Mouse (Mus musculus): Measurements from ENCODE around the gene Zfp488. TPM values are rescaled to one million over a fixed set of nuclear protein-coding genes. Genes with fewer than 3 reads are reported as not detected.

Zfp488 gene
- polyA plus RNA-seq, 1 experiment: not detected

DNA sequence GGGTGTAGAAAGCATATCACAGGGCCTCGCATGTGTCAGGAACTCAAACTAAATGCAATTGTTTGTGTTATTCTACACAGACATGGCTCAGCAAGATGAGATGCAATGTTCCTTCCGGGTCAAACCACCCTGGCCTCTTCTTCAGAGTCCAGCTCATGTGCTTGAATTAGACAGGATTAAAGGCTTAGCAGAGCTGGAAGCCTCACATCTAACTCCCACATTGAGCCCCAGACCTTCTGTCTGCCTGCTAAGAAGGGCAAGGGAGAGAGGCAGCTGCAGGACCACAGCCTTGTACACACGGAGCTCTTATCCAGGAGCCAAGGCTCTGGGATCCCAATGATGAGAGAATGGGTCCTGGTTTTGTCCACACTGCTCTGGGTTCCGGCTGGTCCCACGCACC is 24.8 kb downstream of the Zfp488 start, which contains the start of gene Rbp3:
Gene Rbp3, plus strand, starts transcription at position 243 of the 400 bp plus-strand sequence.
- DNase-seq (ENCODE audit: low read depth, low spot score): no peak
- 80% methylated on average over 5 of the region's 5 CpGs for WGBS

DNA sequence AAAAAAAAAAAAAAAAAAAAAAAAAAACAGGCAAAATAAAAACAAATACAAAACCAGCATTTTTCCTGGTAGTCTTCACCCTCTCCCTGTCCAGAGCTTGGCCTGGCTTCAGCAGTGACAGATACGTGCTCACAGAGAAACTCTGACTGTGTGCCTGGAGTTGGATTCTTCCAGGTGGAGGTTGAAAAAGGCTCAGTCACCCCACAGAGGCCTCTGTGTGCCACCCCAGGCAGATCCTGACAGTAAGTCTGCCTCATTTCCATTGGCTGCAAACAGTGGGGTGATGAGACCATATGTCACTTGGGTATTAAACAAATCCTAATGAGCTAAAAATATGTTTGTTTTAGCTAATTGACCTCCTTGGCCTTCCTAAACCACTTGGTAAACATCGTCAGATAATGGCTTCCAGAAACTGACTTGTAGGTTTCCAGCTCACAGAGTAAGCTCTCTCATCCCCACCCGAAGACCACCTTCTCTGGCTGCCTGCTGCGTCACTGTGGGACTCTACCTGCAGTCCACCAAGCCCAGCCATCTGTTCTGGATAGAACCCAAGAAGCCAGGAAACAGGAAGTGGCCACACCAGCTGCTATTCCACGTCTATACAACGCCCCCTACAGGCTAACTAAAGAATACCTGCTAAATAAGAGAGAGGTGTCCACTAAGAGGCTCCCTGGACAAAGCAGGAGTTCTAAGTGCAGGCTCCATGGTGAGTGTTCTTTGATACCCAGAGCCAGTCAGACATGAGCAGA is 26.2 kb downstream of the Zfp488 start:
- DNase-seq (ENCODE audit: low read depth, low spot score): no peak
- 33% methylated on average over 6 of the region's 6 CpGs for WGBS

DNA sequence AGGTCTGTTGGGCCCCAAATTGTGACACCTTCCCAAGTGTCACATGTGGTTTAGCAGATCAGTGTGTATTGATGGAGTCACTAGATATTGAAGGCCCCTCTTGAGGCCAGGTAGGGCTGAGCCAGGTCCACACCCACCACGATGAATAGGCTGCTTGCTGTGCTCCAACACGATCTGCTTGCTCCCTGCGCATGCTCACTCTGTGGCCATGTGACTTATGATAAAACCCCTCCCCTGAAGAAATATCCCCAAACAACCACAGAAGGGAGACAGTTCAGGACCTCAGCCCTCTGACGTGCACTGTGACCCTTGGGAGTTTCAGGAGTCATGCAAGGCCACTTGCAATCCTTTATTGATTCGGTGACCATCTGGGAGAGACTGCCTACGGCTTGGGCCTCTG is 32.4 kb downstream of the Zfp488 start:
- DNase-seq (ENCODE audit: low read depth, low spot score): no peak
- WGBS: 65% methylated on average over 6 of the region's 6 CpGs

DNA sequence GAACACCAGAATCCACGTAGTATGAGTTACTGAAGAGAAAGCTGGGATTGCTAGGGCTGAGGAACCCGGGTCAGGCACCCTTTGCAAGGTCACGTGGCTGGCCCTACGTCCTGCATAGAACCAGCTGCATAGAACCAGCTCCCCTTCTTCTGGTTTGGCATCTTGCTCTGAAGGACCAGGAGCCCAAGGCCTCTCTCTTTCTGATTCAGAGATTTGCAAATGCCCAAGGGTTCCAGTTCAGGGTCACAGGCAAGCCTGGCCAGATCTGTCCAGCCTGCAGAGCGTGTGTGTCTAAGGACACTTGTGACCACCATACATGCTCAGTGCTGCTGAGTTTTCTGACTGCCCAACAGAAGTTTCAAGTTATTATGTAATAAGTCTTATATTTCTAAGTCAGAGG is 36.3 kb downstream of the Zfp488 start:
- WGBS: 73% methylated on average over 5 of the region's 5 CpGs
- DNase-seq (ENCODE audit: low read depth, low spot score): no peak

DNA sequence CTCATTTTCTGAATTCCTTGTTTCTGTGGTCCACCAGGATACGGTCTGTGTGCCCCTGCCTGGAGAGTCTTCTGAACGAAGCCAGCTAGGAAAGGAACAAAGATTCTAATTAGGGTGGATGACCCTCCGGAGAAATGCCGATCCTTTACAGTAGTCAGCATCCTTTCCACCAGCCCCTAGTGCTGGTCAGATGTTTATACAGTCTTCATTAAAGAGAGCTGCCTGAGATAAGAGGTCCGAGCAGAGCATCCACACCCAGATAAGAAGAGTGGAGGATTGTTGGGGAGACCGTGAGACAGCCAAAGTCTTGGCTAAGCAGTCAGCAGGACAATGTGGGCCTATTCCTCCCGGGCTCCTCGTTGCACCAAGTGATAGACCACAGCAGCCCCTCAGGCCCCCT is 37.8 kb downstream of the Zfp488 start, which contains the start of gene Gdf2:
Gene Gdf2, plus strand, starts transcription at position 301 of the 400 bp plus-strand sequence.
- no peak for DNase-seq (ENCODE audit: low read depth, low spot score)
- WGBS: 66% methylated on average over 8 of the region's 8 CpGs

DNA sequence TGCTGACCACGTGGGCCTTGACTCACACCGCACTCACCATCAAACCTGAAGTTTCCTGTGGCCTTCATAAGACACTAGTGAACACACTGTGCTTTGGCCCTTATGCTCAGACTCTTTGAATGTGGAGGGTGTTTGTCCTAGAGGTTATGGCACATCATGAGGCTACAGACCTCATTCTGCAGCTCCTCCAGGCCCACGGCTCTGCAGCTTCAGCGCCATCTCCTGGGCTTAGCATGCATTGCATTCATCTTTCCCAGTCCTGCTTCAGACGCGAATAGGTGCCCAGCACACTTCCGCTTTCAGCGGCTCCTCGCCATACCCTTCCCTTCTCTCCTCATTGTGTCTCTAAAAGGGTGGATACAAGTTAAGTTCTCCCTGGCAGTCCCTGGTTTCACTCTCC is 39.4 kb downstream of the Zfp488 start:
- no peak for DNase-seq (ENCODE audit: low read depth, low spot score)
- 28% methylated on average over 9 of the region's 9 CpGs for WGBS

DNA sequence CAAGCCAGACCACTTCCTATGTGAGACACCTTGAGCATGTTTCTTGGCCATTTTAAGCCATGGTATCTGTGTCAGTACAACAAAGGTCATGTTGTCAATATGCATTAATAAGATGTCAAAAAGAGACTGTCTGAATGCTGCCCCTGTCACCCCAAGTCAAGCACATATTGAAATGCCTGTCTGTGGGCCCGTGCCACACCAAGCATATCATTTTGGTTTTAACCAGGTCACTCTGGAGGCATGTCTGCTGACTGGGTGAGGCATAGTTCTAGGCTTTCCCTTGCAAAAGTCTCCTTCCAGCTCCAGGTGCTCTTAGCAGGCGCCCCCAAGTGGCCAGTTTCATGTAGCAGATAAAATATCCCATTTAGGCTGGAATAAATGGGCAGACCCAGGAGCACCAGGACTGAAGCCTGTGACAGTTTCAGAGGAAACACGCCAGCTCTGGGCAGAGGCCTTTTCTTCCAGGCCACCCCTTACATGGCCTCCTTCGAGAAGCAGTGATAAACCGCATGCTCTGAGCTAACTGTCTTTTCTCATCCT is 44.7 kb downstream of the Zfp488 start:
- 33% methylated on average over 5 of the region's 5 CpGs for WGBS
- no peak for DNase-seq (ENCODE audit: low read depth, low spot score)

DNA sequence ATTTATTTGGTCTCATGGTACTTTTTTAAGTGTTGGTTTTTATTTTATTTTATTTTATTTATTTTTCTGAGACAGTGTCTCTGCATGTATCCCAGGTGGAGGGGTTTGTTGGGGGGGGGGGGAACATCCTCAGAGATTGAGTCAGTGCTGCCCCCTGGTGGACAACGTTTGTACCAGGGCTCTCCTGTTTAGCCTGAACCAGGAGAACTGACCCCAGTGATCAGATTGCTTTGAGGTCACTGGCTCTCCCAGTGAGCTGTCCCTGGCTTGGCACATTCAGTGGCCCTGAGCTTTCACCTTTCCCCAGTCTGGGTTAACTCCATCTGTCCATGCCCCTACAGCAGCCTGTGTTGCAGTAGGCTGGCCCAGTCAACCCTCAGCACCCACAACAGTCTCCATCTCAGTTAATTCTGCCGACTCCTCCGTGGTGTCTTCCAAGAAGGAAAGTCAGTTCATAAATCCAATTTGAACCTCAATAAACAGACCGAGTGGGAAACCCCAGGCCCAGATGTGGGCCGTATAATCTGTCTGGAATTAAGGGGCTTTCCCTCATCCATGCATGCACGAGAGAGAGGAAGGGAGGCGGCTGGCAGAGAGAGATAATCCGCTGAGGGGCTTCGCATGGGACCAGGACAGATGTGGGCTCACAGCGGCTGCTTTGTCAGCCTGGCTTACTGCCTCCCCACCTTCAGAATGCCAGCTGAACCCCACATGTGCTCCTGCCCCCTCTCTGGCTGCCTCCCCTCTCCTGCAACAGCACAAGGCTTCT is 45.4 kb downstream of the Zfp488 start:
- no peak for DNase-seq (ENCODE audit: low read depth, low spot score)
- WGBS: 64% methylated on average over 10 of the region's 10 CpGs

DNA sequence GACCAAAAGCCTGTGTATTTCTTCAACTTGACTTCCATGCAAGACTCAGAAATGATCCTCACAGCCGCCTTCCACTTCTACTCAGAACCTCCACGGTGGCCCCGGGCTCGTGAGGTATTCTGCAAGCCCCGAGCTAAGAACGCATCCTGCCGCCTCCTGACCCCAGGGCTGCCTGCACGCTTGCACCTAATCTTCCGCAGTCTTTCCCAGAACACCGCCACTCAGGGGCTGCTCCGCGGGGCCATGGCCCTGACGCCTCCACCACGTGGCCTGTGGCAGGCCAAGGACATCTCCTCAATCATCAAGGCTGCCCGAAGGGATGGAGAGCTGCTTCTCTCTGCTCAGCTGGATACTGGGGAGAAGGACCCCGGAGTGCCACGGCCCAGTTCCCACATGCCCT is 46.7 kb downstream of the Zfp488 start:
- WGBS: 58% methylated on average over 17 of the region's 17 CpGs
- no peak for DNase-seq (ENCODE audit: low read depth, low spot score)

DNA sequence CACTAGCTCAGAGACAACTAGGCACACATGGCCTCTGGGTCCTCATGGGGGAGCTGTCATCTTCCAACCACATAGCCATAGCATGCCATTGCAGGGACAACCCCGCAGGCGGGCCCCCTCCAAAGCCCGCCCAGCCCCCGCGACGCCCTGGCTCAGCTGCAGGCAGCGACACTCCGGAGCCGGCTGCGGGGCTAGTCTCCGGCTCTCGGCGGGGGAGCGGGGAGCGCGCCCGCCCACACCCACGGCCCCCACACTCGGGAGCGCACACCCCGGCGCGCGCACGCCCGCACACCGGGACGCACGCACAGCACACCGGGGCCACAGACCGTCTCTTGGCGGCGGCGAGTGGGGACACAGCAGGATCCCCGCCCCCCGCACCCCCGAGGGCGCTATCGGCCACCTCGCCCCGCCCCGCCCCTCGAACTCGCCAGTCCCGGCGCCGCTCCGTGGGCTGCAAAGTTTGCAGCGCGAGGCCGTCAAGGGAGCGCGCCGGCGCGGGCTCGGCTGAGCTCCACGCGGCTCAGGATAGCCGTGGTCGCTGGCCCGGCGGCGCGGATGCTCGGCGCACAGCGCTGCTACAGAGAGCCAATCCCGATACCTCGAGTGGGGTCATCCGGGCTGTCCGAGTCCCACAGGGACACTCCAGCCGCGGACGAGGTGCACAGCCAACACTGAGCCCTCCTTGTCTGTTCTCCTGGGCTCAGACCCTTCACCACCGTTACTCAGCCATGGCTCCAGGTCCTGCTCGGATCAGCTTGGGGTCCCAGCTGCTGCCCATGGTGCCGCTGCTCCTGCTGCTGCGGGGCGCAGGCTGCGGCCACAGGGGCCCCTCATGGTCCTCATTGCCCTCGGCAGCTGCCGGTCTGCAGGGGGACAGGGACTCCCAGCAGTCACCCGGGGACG is 55.1 kb downstream of the Zfp488 start, which contains the start of gene Gdf10:
Gene Gdf10, plus strand, starts transcription at position 420 of the 903 bp plus-strand sequence.
- DNase-seq (ENCODE audit: low read depth, low spot score): no peak
- 3% methylated on average over 85 of the region's 85 CpGs for WGBS

- no peak for DNase-seq (ENCODE audit: low read depth, low spot score)
- 27% methylated on average over 8 of the region's 8 CpGs for WGBS
Measured at GRCm38 (mm10) chr14:33922771-33923167, 55.8 kb downstream of the Zfp488 start.

- WGBS: 49% methylated on average over 14 of the region's 14 CpGs
- no peak for DNase-seq (ENCODE audit: low read depth, low spot score)
Measured at GRCm38 (mm10) chr14:33920727-33921559, 57.6 kb downstream of the Zfp488 start.

Other genes starting within 250 kb of the Zfp488 start
- 1.1 and 1.9 TPM in 2 replicates for gene Gdf10, start 55.2 kb downstream of the Zfp488 start, polyA plus RNA-seq (2012; rRNA removed)
- gene Gdf2, start 37.7 kb downstream of the Zfp488 start, polyA plus RNA-seq (2012; rRNA removed): not detected in 2 replicates
- gene Rbp3, start 24.8 kb downstream of the Zfp488 start, polyA plus RNA-seq (2012; rRNA removed): not detected in 2 replicates
- not detected in 2 replicates for gene Gm30083, start 36.4 kb upstream of the Zfp488 start, polyA plus RNA-seq (2012; rRNA removed)
- gene Gm5460, start 38.0 kb upstream of the Zfp488 start, polyA plus RNA-seq (2012; rRNA removed): not detected in 2 replicates
- not detected in 2 replicates for gene Antxrl, start 73.9 kb upstream of the Zfp488 start, polyA plus RNA-seq (2012; rRNA removed)
- 0.49 and 0.69 TPM in 2 replicates for gene Anxa8, start 107.2 kb upstream of the Zfp488 start, polyA plus RNA-seq (2012; rRNA removed)
- not detected in 2 replicates for gene A630023A22Rik, start 124.0 kb upstream of the Zfp488 start, polyA plus RNA-seq (2012; rRNA removed)
- gene Npy4r, start 173.7 kb upstream of the Zfp488 start, polyA plus RNA-seq (2012; rRNA removed): 0.47 and 1.1 TPM in 2 replicates
- gene Gprin2, start 222.9 kb upstream of the Zfp488 start, polyA plus RNA-seq (2012; rRNA removed): 0.04 TPM in 2 replicates
- 1.4 and 2.7 TPM in 2 replicates for gene Syt15, start 240.8 kb upstream of the Zfp488 start, polyA plus RNA-seq (2012; rRNA removed)